Mouse (Mus musculus) MEL (cell line): Measurements from ENCODE around the gene Dpm1. TPM values are rescaled to one million over a fixed set of nuclear protein-coding genes. Genes with fewer than 3 reads are reported as not detected.
A peak's percentile ranks its signal among the peaks of the same experiment; 100 is the strongest.

Experiments
- DNase-seq: peaks from one replicate; pipeline ENCODE4 v3.0.0; 2011; ENCODE audit warnings: low read depth, low spot score
- H3K27ac ChIP-seq: 2 replicates; pipeline ENCODE4 v1.5.1; 2012; ENCODE audit warnings: low read depth, mild to moderate bottlenecking, control low read depth, low read length, moderate library complexity; ENCODE audit not compliant: control insufficient read depth
- H3K27me3 ChIP-seq, 2 experiments: fragments of 150-350 bp in 1 of 2; sonication (generic) in 1 of 2; 2 replicates each; pipeline ENCODE4 v1.6.1; 2012; ENCODE audit warnings: low read length in 2 of 2, mild to moderate bottlenecking in 2 of 2, improper control_type of control experiment in 1 of 2, moderate library complexity in 1 of 2; ENCODE audit not compliant: insufficient read depth in 2 of 2, control insufficient read depth in 1 of 2
- H3K36me3 ChIP-seq, 2 experiments: 2 replicates each; pipeline ENCODE4 v1.6.1; 2012 to 2014; ENCODE audit warnings: low read length in 2 of 2, improper control_type of control experiment in 1 of 2, inconsistent platforms in 1 of 2, mild to moderate bottlenecking in 1 of 2; ENCODE audit not compliant: insufficient read depth in 2 of 2, control insufficient read depth in 1 of 2
- H3K4me1 ChIP-seq, 2 experiments: fragments of 150-350 bp in 1 of 2; sonication (generic) in 1 of 2; 2 replicates each; pipeline ENCODE4 v1.6.1; 2012; ENCODE audit warnings: low read length in 2 of 2, improper control_type of control experiment in 1 of 2, mild to moderate bottlenecking in 1 of 2; ENCODE audit not compliant: insufficient read depth in 2 of 2, control insufficient read depth in 1 of 2
- H3K4me3 ChIP-seq, 2 experiments: fragments of 150-350 bp in 1 of 2; sonication (generic) in 1 of 2; 2 replicates each; pipeline ENCODE4 v1.5.1; 2012; ENCODE audit warnings: low read depth in 2 of 2, low read length in 2 of 2, mild to moderate bottlenecking in 2 of 2, moderate library complexity in 2 of 2, control low read depth in 1 of 2, improper control_type of control experiment in 1 of 2; ENCODE audit not compliant: control insufficient read depth in 1 of 2, insufficient read depth in 1 of 2
- H3K79me2 ChIP-seq: 2 replicates; pipeline ENCODE4 v1.6.1; 2012; ENCODE audit warnings: mild to moderate bottlenecking, low read length, moderate library complexity; ENCODE audit not compliant: control insufficient read depth, poor library complexity, insufficient read depth
- H3K9ac ChIP-seq: 2 replicates; pipeline ENCODE4 v1.6.1; 2012; ENCODE audit warnings: low read depth, mild to moderate bottlenecking, control low read depth, low read length, moderate library complexity; ENCODE audit not compliant: control insufficient read depth, poor library complexity, severe bottlenecking
- H3K9me3 ChIP-seq: fragments of 150-350 bp; sonication (generic); replicated peaks from 2 replicates; pipeline ENCODE4 v1.6.1; 2012; ENCODE audit warnings: mild to moderate bottlenecking, low read length, improper control_type of control experiment, moderate library complexity; ENCODE audit not compliant: insufficient read depth
- CHD2 ChIP-seq: IDR thresholded peaks from 2 replicates; pipeline ENCODE4 v1.6.1; 2011; ENCODE audit warnings: low read length, improper control_type of control experiment
- E2F4 ChIP-seq: IDR thresholded peaks from 2 replicates; pipeline ENCODE4 v1.6.1; 2011; ENCODE audit warnings: low read depth, low read length, improper control_type of control experiment, borderline replicate concordance
- EP300 ChIP-seq, 2 experiments: IDR thresholded peaks; 2 replicates each; pipeline ENCODE4 v1.6.1; 2011; ENCODE audit warnings: improper control_type of control experiment in 2 of 2, low read length in 2 of 2, low read depth in 1 of 2, mild to moderate bottlenecking in 1 of 2
- GABPA ChIP-seq: IDR thresholded peaks from 2 replicates; pipeline ENCODE4 v1.6.1; 2012; ENCODE audit warnings: low read depth, mild to moderate bottlenecking, inconsistent platforms, low read length, improper control_type of control experiment, moderate library complexity
- KAT2A ChIP-seq: conservative IDR thresholded peaks from 2 replicates; pipeline ENCODE4 v1.6.1; 2012; ENCODE audit warnings: low read depth, low read length, improper control_type of control experiment, inconsistent platforms
- MAFK ChIP-seq: IDR thresholded peaks from 2 replicates; pipeline ENCODE4 v1.6.1; 2011; ENCODE audit warnings: low read depth, mild to moderate bottlenecking, low read length, improper control_type of control experiment, borderline replicate concordance
- MAX ChIP-seq: IDR thresholded peaks from 2 replicates; pipeline ENCODE4 v1.6.1; 2011; ENCODE audit warnings: low read length, improper control_type of control experiment
- MAZ ChIP-seq: IDR thresholded peaks from 2 replicates; pipeline ENCODE4 v1.6.1; 2012; ENCODE audit warnings: low read depth, mild to moderate bottlenecking, inconsistent platforms, low read length, improper control_type of control experiment
- MYC ChIP-seq: IDR thresholded peaks from 2 replicates; pipeline ENCODE4 v1.6.1; 2011; ENCODE audit warnings: low read depth, mild to moderate bottlenecking, low read length, improper control_type of control experiment, moderate library complexity
- NRF1 ChIP-seq: IDR thresholded peaks from 2 replicates; pipeline ENCODE4 v1.6.1; 2014; ENCODE audit warnings: low read depth, mild to moderate bottlenecking, inconsistent platforms, low read length, improper control_type of control experiment, moderate library complexity; ENCODE audit not compliant: poor library complexity, insufficient read depth, severe bottlenecking
- POLR2A ChIP-seq, 2 experiments: IDR thresholded peaks; 2 replicates each; pipeline ENCODE4 v1.6.1; 2011 to 2012; ENCODE audit warnings: low read length in 2 of 2, mild to moderate bottlenecking in 2 of 2, control low read depth in 1 of 2, improper control_type of control experiment in 1 of 2, low read depth in 1 of 2, moderate library complexity in 1 of 2; ENCODE audit not compliant: control insufficient read depth in 1 of 2, insufficient read depth in 1 of 2, poor library complexity in 1 of 2
- POLR2AphosphoS2 ChIP-seq: IDR thresholded peaks from 2 replicates; pipeline ENCODE4 v1.6.1; 2011; ENCODE audit warnings: low read length, improper control_type of control experiment
- TAL1 ChIP-seq: IDR thresholded peaks from 2 replicates; pipeline ENCODE4 v1.6.1; 2012; ENCODE audit warnings: mild to moderate bottlenecking, inconsistent platforms, low read length, moderate library complexity, mixed read lengths
- TBP ChIP-seq: IDR thresholded peaks from 2 replicates; pipeline ENCODE4 v1.8.0; 2011; ENCODE audit warnings: low read depth, low read length, improper control_type of control experiment
- USF2 ChIP-seq, 2 experiments: IDR thresholded peaks; 2 replicates each; pipeline ENCODE4 v1.6.1; 2011 to 2012; ENCODE audit warnings: improper control_type of control experiment in 2 of 2, low read length in 2 of 2, borderline replicate concordance in 1 of 2, inconsistent platforms in 1 of 2, low read depth in 1 of 2, mild to moderate bottlenecking in 1 of 2; ENCODE audit not compliant: insufficient read depth in 1 of 2
- ZMIZ1 ChIP-seq: IDR thresholded peaks from 2 replicates; pipeline ENCODE4 v1.6.1; 2012; ENCODE audit warnings: low read depth, mild to moderate bottlenecking, inconsistent platforms, low read length, improper control_type of control experiment, moderate library complexity
- polyA plus RNA-seq, 2 experiments: library from polyadenylated mRNA; stranded (reverse) in 1 of 2; unstranded in 1 of 2; fragments of >175 nt in 1 of 2; fragments of >200 nt in 1 of 2; gene quantifications; 2 replicates each; pipeline versions ENCODE4 v1.2.1 to v1.2.4; 2012; ENCODE audit warnings: low replicate concordance in 2 of 2, low read depth in 1 of 2; ENCODE audit not compliant: insufficient read length in 2 of 2, insufficient read depth in 1 of 2, missing spikeins in 1 of 2
- total RNA-seq: library from RNA; depleted of rRNA; stranded (reverse); fragments of 300-350 nt; gene quantifications from 2 replicates; pipeline ENCODE4 v1.2.3, GENCODE M21; 2012

Dpm1 gene
- total and polyA plus RNA-seq, 3 experiments, result 49.0 to 564 (median 63.5) TPM

- Histone ChIP-seq H3K9ac (no peak overlapping the region), H3K4me1 (peaks cover 3% of the 10 kb centered on the region in 2 experiments; a peak in 2 of 4 replicates), H3K79me2 (peaks cover 29% of the 10 kb centered on the region), H3K36me3 (peaks cover 0 to 6% of the 10 kb centered on the region in 2 experiments; a peak in 2 of 4 replicates), H3K9me3 (no peaks in the 10 kb centered on the region), H3K4me3 (no peak overlapping the region), H3K27me3 (no peaks in the 10 kb centered on the region), H3K27ac (no peak overlapping the region)
- no peak for DNase-seq
- no peak for TF ChIP-seq TAL1
- TF ChIP-seq MAFK, result no peak
- no peak for TF ChIP-seq ZMIZ1
- TF ChIP-seq USF2 (IDR thresholded peaks at IDR 0.05; ENCODE audit: borderline replicate concordance in 1 of 2, insufficient read depth in 1 of 2, low read depth in 1 of 2, low read length in 2 of 2), result no peak
- no peak for TF ChIP-seq GABPA
- no peak for TF ChIP-seq MYC
- TF ChIP-seq POLR2AphosphoS2, result no peak
- TF ChIP-seq EP300 (IDR thresholded peaks at IDR 0.05; ENCODE audit: low read depth in 1 of 2, low read length in 2 of 2), result no peak
- TF ChIP-seq KAT2A, result no peak
- TF ChIP-seq CHD2, result no peak
Observed at GRCm38 (mm10) chr2:168233286-168233685, 2.9 kb upstream of the Dpm1 start.

- no peaks in the 10 kb centered on the region for H3K27me3 ChIP-seq
- peaks cover 5 to 17% of the 10 kb centered on the region in 2 experiments for H3K36me3 ChIP-seq
- H3K27ac ChIP-seq, result no peak overlapping the region
- no peak for DNase-seq
- H3K9ac ChIP-seq, result no peak overlapping the region
- H3K79me2 ChIP-seq, result peaks cover 38% of the 10 kb centered on the region
- no peak overlapping the region for H3K4me3 ChIP-seq
- peaks cover 3 to 10% of the 10 kb centered on the region in 2 experiments for H3K4me1 ChIP-seq
- TF ChIP-seq TBP, result no peak
- TF ChIP-seq MYC, result no peak
- no peak for TF ChIP-seq CHD2
- no peak for TF ChIP-seq MAZ
- no peak for TF ChIP-seq E2F4
- no peak for TF ChIP-seq MAX
- no peaks in the 10 kb centered on the region for H3K9me3 ChIP-seq
Observed at GRCm38 (mm10) chr2:168231471-168231829, 1.1 kb upstream of the Dpm1 start.

DNA sequence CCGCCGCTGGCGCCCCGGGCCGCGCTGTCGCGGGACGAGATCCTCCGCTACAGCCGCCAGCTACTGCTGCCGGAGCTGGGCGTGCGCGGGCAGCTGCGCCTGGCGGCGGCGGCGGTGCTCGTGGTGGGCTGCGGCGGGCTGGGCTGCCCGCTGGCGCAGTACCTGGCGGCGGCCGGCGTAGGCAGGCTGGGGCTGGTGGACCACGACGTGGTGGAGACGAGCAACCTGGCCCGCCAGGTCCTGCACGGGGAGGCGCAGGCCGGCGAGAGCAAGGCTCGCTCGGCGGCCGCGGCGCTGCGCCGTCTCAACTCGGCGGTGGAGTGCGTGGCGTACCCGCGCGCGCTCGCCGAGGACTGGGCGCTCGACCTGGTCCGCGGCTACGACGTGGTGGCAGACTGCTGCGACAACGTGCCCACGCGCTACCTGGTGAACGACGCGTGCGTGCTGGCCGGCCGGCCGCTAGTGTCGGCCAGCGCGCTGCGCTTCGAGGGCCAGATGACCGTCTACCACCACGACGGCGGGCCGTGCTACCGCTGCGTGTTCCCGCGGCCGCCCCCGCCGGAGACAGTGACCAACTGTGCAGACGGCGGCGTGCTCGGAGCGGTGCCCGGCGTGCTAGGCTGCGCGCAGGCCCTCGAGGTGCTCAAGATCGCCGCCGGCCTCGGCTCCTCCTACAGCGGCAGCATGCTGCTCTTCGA, 531 bp upstream of the Dpm1 start:
- peaks cover 3 to 10% of the 10 kb centered on the region in 2 experiments for H3K4me1 ChIP-seq
- no peaks in the 10 kb centered on the region for H3K9me3 ChIP-seq
- peak overlapping the region; percentile 93 to 95; a peak in 3 of 4 replicates for H3K4me3 ChIP-seq
- no peak for TF ChIP-seq TBP
- TF ChIP-seq NRF1, result peak; percentile 36; the same call in 1 of the 2 replicates
- 0 out of 4 replicates have a peak, but pooled peaks of 1 of the 2 experiments have one; percentile 9 for TF ChIP-seq POLR2A (IDR thresholded peaks at IDR 0.05; ENCODE audit: control insufficient read depth in 1 of 2, insufficient read depth in 1 of 2, low read depth in 1 of 2, low read length in 2 of 2, poor library complexity in 1 of 2)
- H3K27ac ChIP-seq, result peak overlapping the region; percentile 84; the same call in 1 of the 2 replicates
- no peaks in the 10 kb centered on the region for H3K27me3 ChIP-seq
- peaks cover 38% of the 10 kb centered on the region for H3K79me2 ChIP-seq
- no peak for DNase-seq
- H3K9ac ChIP-seq, result peak overlapping the region; percentile 96
- peaks cover 10 to 17% of the 10 kb centered on the region in 2 experiments for H3K36me3 ChIP-seq
